Mouse (Mus musculus) splenic B cell, adult 2 months (primary cell): ENCODE measurements around the gene Cntnap4.

Source experiments
- DNase-seq: peaks from one replicate; pipeline ENCODE4 v3.0.0-alpha.2; 2011; ENCODE audit warnings: low read depth, low spot score
- H3K27me3 ChIP-seq: 2 replicates; pipeline ENCODE4 v1.6.1; 2012; ENCODE audit warnings: mild to moderate bottlenecking, low read length, moderate library complexity, mixed read lengths; ENCODE audit not compliant: control insufficient read depth, poor library complexity, insufficient read depth, severe bottlenecking
- H3K36me3 ChIP-seq: 2 replicates; pipeline ENCODE4 v1.6.1; 2012; ENCODE audit warnings: mild to moderate bottlenecking, low read length, moderate library complexity, mixed read lengths; ENCODE audit not compliant: control insufficient read depth, poor library complexity, insufficient read depth, severe bottlenecking

Gene Cntnap4

GRCm38 (mm10) chr8:112569471-112570141, at the start of gene Cntnap4:
Gene Cntnap4 (plus strand): TSS chr8:112570043.
- no peak for DNase-seq
- no peaks in the 10 kb centered on the region for H3K27me3 ChIP-seq
- no peaks in the 10 kb centered on the region for H3K36me3 ChIP-seq

- DNase-seq, result no peak
- Histone ChIP-seq H3K36me3 (no peaks in the 10 kb centered on the region), H3K27me3 (no peaks in the 10 kb centered on the region)
Observed at GRCm38 (mm10) chr8:112557376-112557775, 12.5 kb upstream of the Cntnap4 start.

- Histone ChIP-seq H3K36me3 (no peaks in the 10 kb centered on the region), H3K27me3 (no peaks in the 10 kb centered on the region)
- DNase-seq, result no peak
Observed at GRCm38 (mm10) chr8:112570541-112570940, 698 bp downstream of the Cntnap4 start.

- H3K27me3 ChIP-seq, result no peaks in the 10 kb centered on the region
- no peak for DNase-seq
Observed at GRCm38 (mm10) chr8:112571337-112571904, 1.6 kb downstream of the Cntnap4 start.

GRCm38 (mm10) chr8:112581473-112581872, 11.6 kb downstream of the Cntnap4 start:
- DNase-seq, result no peak
- Histone ChIP-seq H3K36me3 (no peaks in the 10 kb centered on the region), H3K27me3 (no peaks in the 10 kb centered on the region)

More at GRCm38 (mm10) chr8:112571337-112571904, 1.6 kb downstream of the Cntnap4 start:
- no peaks in the 10 kb centered on the region for H3K36me3 ChIP-seq

GRCm38 (mm10) chr8:112583440-112583839, 13.6 kb downstream of the Cntnap4 start:
- no peak for DNase-seq
- Histone ChIP-seq H3K36me3 (no peaks in the 10 kb centered on the region), H3K27me3 (no peaks in the 10 kb centered on the region)

- no peak for DNase-seq
- H3K27me3 ChIP-seq, result no peaks in the 10 kb centered on the region
- H3K36me3 ChIP-seq, result no peaks in the 10 kb centered on the region
Observed at GRCm38 (mm10) chr8:112588357-112589051, 18.7 kb downstream of the Cntnap4 start.

- H3K27me3 ChIP-seq, result no peaks in the 10 kb centered on the region
- no peaks in the 10 kb centered on the region for H3K36me3 ChIP-seq
- no peak for DNase-seq
Observed at GRCm38 (mm10) chr8:112589052-112589389, 19.2 kb downstream of the Cntnap4 start.

- H3K36me3 ChIP-seq, result no peaks in the 10 kb centered on the region
- no peaks in the 10 kb centered on the region for H3K27me3 ChIP-seq
- no peak for DNase-seq
Observed at GRCm38 (mm10) chr8:112596023-112596776, 26.4 kb downstream of the Cntnap4 start.

- Histone ChIP-seq H3K27me3 (no peaks in the 10 kb centered on the region), H3K36me3 (no peaks in the 10 kb centered on the region; the same call in 1 of the 2 replicates)
- DNase-seq, result no peak
Observed at GRCm38 (mm10) chr8:112599975-112600374, 30.1 kb downstream of the Cntnap4 start.

- no peak for DNase-seq
- H3K27me3 ChIP-seq, result no peaks in the 10 kb centered on the region
- no peaks in the 10 kb centered on the region; the same call in 1 of the 2 replicates for H3K36me3 ChIP-seq
Observed at GRCm38 (mm10) chr8:112601150-112601549, 31.3 kb downstream of the Cntnap4 start.

GRCm38 (mm10) chr8:112610121-112610520, 40.3 kb downstream of the Cntnap4 start:
- Histone ChIP-seq H3K27me3 (no peaks in the 10 kb centered on the region), H3K36me3 (no peaks in the 10 kb centered on the region)
- no peak for DNase-seq

GRCm38 (mm10) chr8:112628791-112629190, 58.9 kb downstream of the Cntnap4 start:
- Histone ChIP-seq H3K36me3 (no peaks in the 10 kb centered on the region), H3K27me3 (no peaks in the 10 kb centered on the region)
- no peak for DNase-seq

- no peak for DNase-seq
- H3K36me3 ChIP-seq, result no peaks in the 10 kb centered on the region
- no peaks in the 10 kb centered on the region; the same call in 1 of the 2 replicates for H3K27me3 ChIP-seq
Observed at GRCm38 (mm10) chr8:112652657-112653056, 82.8 kb downstream of the Cntnap4 start.

- H3K36me3 ChIP-seq, result no peaks in the 10 kb centered on the region
- H3K27me3 ChIP-seq, result no peaks in the 10 kb centered on the region; the same call in 1 of the 2 replicates
- DNase-seq, result no peak
Observed at GRCm38 (mm10) chr8:112653276-112653675, 83.4 kb downstream of the Cntnap4 start.
